Comparison of ENCODE assay signal across 20 mouse cellular contexts in genomic region chr17:50160904-50161805, GRCm38 (mm10). TPM values are rescaled to one million over a fixed set of nuclear protein-coding genes. Genes with fewer than 3 reads are reported as not detected.
DNase-seq lines count a peak whose midpoint lies in the region; ATAC-seq and TF ChIP-seq lines count a peak whose summit lies in the region.
"Had no signal": no experiment of that assay in that cellular context is flagged by ENCODE, and none has a peak within 500 bp of the region (broad histone marks: within the 10 kb centered on the region; RNA-seq: fewer than 3 reads in every experiment).

No protein-coding gene starts in this region.

- TF ChIP-seq CTCF in kidney, postnatal 0 days (IDR thresholded peaks at IDR 0.05; ENCODE audit: low read depth) = no peak
- no peak for TF ChIP-seq CTCF in CH12.LX (conservative IDR thresholded peaks at IDR 0.05 in 1 of 2, IDR thresholded peaks at IDR 0.05 in 1 of 2; ENCODE audit: low read depth in 2 of 2, low read length in 2 of 2)

- dilution Hi-C loops in CH12.LX (cut with MboI; ENCODE audit: extremely low pct_ligation_motif_present, extremely low pct_unique_long_range_greater_than_20kb, low sequenced_read_pairs) = no loop called here

- H3K4me2 ChIP-seq in kidney, postnatal 0 days (ENCODE audit: low read length) = no peak overlapping the region
- H3K4me2 ChIP-seq in CH12.LX (ENCODE audit: insufficient read depth, low read depth, poor library complexity, severe bottlenecking) = no peak overlapping the region
- no peak overlapping the region for H3K4me2 ChIP-seq in hindbrain, embryonic 16.5 days (ENCODE audit: low read length)

- no peak for ATAC-seq in kidney, postnatal 0 days (replicated peaks; ENCODE audit: low FRiP score, low read depth)
- ATAC-seq in hindbrain, embryonic 16.5 days = peak; percentile 50
- ATAC-seq: activated CD4-positive, CD25-positive, alpha-beta regulatory T cell, adult 4 months; forebrain, postnatal 0 days had no signal

- peaks cover 80% of the 10 kb centered on the region for H3K79me2 ChIP-seq in CH12.LX (replicated peaks; ENCODE audit: control insufficient read depth, extremely low read depth, insufficient read depth, poor library complexity, severe bottlenecking)

- DNase-seq in kidney, postnatal 0 days (ENCODE audit: low spot score) = peak; percentile 67
- DNase-seq in kidney, adult 18-20 months = no peak
- no peak for DNase-seq in CH12.LX (ENCODE audit: extremely low read depth)
- DNase-seq in Muller cell, postnatal 12 days (ENCODE audit: inconsistent ontology term) = peak; percentile 20
- DNase-seq in retina, postnatal 1 day = no peak
- no peak for DNase-seq in c-Kit-positive CD71-positive TER-119-positive erythroid progenitor cells, embryonic 14.5 days (ENCODE audit: low spot score)
- DNase-seq in embryo, embryonic 10.5 days (ENCODE audit: low spot score) = no peak
- DNase-seq: adrenal gland, postnatal 10 days; cerebellum, adult 2 months; cerebellum, postnatal 36 days; forebrain, postnatal 0 days; liver; lung, adult 18-20 months; lung, postnatal 14 days; right cerebral cortex, postnatal 25 days; thymus, adult 18-20 months; thymus, postnatal 4 days had no signal

- no peak overlapping the region for H3K9ac ChIP-seq in kidney, postnatal 0 days (ENCODE audit: low read depth, low read length)
- H3K9ac ChIP-seq in CH12.LX (ENCODE audit: insufficient read depth, low read depth) = no peak overlapping the region
- no peak overlapping the region for H3K9ac ChIP-seq in hindbrain, embryonic 16.5 days (ENCODE audit: low read depth, low read length)
- H3K9ac ChIP-seq: forebrain, postnatal 0 days had no signal

- no peaks in the 10 kb centered on the region for H3K27me3 ChIP-seq in kidney, postnatal 0 days (ENCODE audit: insufficient read depth, low read length)
- H3K27me3 ChIP-seq in CH12.LX (replicated peaks) = no peaks in the 10 kb centered on the region
- no peaks in the 10 kb centered on the region for H3K27me3 ChIP-seq in hindbrain, embryonic 16.5 days (replicated peaks; ENCODE audit: control insufficient read depth, insufficient read depth, low read length)

- no peak for TF ChIP-seq RAD21 in CH12.LX (IDR thresholded peaks at IDR 0.05; ENCODE audit: low read depth, low read length)

- TF ChIP-seq POLR2A in CH12.LX (IDR thresholded peaks at IDR 0.05; ENCODE audit: low read depth, low read length) = no peak

- no peaks in the 10 kb centered on the region for H3K36me3 ChIP-seq in kidney, postnatal 0 days (ENCODE audit: insufficient read depth, low read length)
- peaks cover 75 to 89% of the 10 kb centered on the region in 2 experiments for H3K36me3 ChIP-seq in CH12.LX (replicated peaks in 1 of 2; ENCODE audit: control insufficient read depth in 1 of 2, insufficient read depth in 1 of 2, low read length in 1 of 2)
- H3K36me3 ChIP-seq in hindbrain, embryonic 16.5 days (ENCODE audit: control insufficient read depth, insufficient read depth, low read length) = peaks cover 4% of the 10 kb centered on the region; the same call in 1 of the 2 replicates

- H3K9me3 ChIP-seq in kidney, postnatal 0 days (replicated peaks; ENCODE audit: low read length) = no peaks in the 10 kb centered on the region
- peaks cover 8% of the 10 kb centered on the region for H3K9me3 ChIP-seq in CH12.LX (replicated peaks; ENCODE audit: low read length)
- peaks cover 2% of the 10 kb centered on the region; the same call in 1 of the 2 replicates for H3K9me3 ChIP-seq in hindbrain, embryonic 16.5 days (ENCODE audit: control insufficient read depth, low read length)

- WGBS in kidney, postnatal 0 days = 69% methylated on average over 20 of the region's 20 CpGs
- 57% methylated on average over 20 of the region's 20 CpGs for WGBS in hindbrain, embryonic 16.5 days

- no peak overlapping the region for H3K4me3 ChIP-seq in kidney, postnatal 0 days (replicated peaks; ENCODE audit: low read depth, low read length)
- no peak overlapping the region for H3K4me3 ChIP-seq in CH12.LX (replicated peaks in 1 of 3; ENCODE audit: low read depth in 2 of 3, low read length in 2 of 3, poor library complexity in 1 of 3)
- no peak overlapping the region for H3K4me3 ChIP-seq in hindbrain, embryonic 16.5 days (ENCODE audit: low read length)
- H3K4me3 ChIP-seq: layer of hippocampus, adult 2 months had no signal

- no peaks in the 10 kb centered on the region for H3K4me1 ChIP-seq in kidney, postnatal 0 days (replicated peaks; ENCODE audit: insufficient read depth, low read length)
- peaks cover 43 to 95% of the 10 kb centered on the region in 2 experiments for H3K4me1 ChIP-seq in CH12.LX (ENCODE audit: control insufficient read depth in 1 of 2, insufficient read depth in 2 of 2)
- H3K4me1 ChIP-seq in hindbrain, embryonic 16.5 days (ENCODE audit: control insufficient read depth, insufficient read depth, low read depth, low read length) = no peaks in the 10 kb centered on the region

- H3K27ac ChIP-seq in kidney, postnatal 0 days = no peak overlapping the region
- H3K27ac ChIP-seq in CH12.LX (ENCODE audit: insufficient read depth, low read depth) = peak overlapping the region; percentile 100
- H3K27ac ChIP-seq in hindbrain, embryonic 16.5 days (ENCODE audit: low read depth, low read length) = no peak overlapping the region
- H3K27ac ChIP-seq: layer of hippocampus, adult 2 months had no signal

- TF ChIP-seq EP300 in CH12.LX (IDR thresholded peaks at IDR 0.05; ENCODE audit: low read length) = no peak

- in situ Hi-C loops in CH12.LX (cut with MboI; ENCODE audit: low pct_ligation_motif_present, low pct_unique_long_range_greater_than_20kb, low sequenced_read_pairs) = no loop called here

TF ChIP-seq in CH12.LX, 34 proteins besides CTCF, POLR2A, EP300 and RAD21:
- TF ChIP-seq POLR2AphosphoS2 (IDR thresholded peaks at IDR 0.05; ENCODE audit: low read depth, low read length) = no peak
- TF ChIP-seq USF1 (IDR thresholded peaks at IDR 0.05; ENCODE audit: low read depth, low read length) = no peak
- no peak for TF ChIP-seq GABPA (IDR thresholded peaks at IDR 0.05; ENCODE audit: insufficient replicate concordance, low read depth, low read length)
- TF ChIP-seq SIN3A (IDR thresholded peaks at IDR 0.05; ENCODE audit: low read length) = no peak
- TF ChIP-seq TBP (conservative IDR thresholded peaks at IDR 0.05; ENCODE audit: low read depth, low read length) = no peak
- TF ChIP-seq MXI1 (IDR thresholded peaks at IDR 0.05; ENCODE audit: low read depth, low read length) = no peak
- TF ChIP-seq NELFE (IDR thresholded peaks at IDR 0.05; ENCODE audit: low read depth, low read length) = no peak
- TF ChIP-seq TCF12 (IDR thresholded peaks at IDR 0.05; ENCODE audit: low read depth, low read length) = no peak

RNA-seq across cellular contexts. Expression of gene Rftn1, which starts 29.3 kb away (rescaled TPM):
- polyA plus RNA-seq in kidney, postnatal 0 days (2015; fragmentation: Nextera tagmentation; extraction: Ambion mirVana) = 11.8 and 13.8 TPM in 2 replicates
- 52.5 and 76.2 TPM in 2 replicates for total RNA-seq in CH12.LX (2012; rRNA removed)
- total RNA-seq in CH12.LX (2014; rRNA removed) = 60.5 and 71.7 TPM in 2 replicates
- polyA plus RNA-seq in CH12.LX (2012; ENCODE audit: insufficient read length, low read depth) = 66.2 and 80.6 TPM in 2 replicates
- polyA plus RNA-seq in hindbrain, embryonic 16.5 days (2015; fragmentation: Nextera tagmentation; extraction: Ambion mirVana) = 21.1 and 24.3 TPM in 2 replicates

Comparison
In these comparisons a context has a peak if more than half of its experiments do, and no peak if none do; other contexts are left out.
1. DNase-seq: peak in kidney, postnatal 0 days (single experiment) and Muller cell, postnatal 12 days (single experiment); none in kidney, adult 18-20 months (single experiment), CH12.LX (single experiment), retina, postnatal 1 day (single experiment), c-Kit-positive CD71-positive TER-119-positive erythroid progenitor cells, embryonic 14.5 days (single experiment) and embryo, embryonic 10.5 days (single experiment).